Mouse (Mus musculus) kidney, adult 2 months (tissue): ENCODE results near the gene Pla2g2c.

Source experiments
- CTCF ChIP-seq: fragments of 200-500 bp; conservative IDR thresholded peaks from 2 replicates; pipeline ENCODE4 v1.5.1; 2011; ENCODE audit warnings: low read depth, mild to moderate bottlenecking, control low read depth, low read length, moderate library complexity, mixed read lengths; ENCODE audit not compliant: insufficient read depth, insufficient read length
- POLR2A ChIP-seq: fragments of 200-500 bp; IDR thresholded peaks from one replicate; pipeline ENCODE4 v1.6.1; 2011; ENCODE audit warnings: low read depth, low read length, control low read depth

- TF ChIP-seq POLR2A = no peak
- TF ChIP-seq CTCF = no peak
Observed at GRCm38 (mm10) chr4:138704169-138704568, 20.4 kb upstream of the Pla2g2c start.
